Mouse (Mus musculus) forebrain, embryonic 13.5 days (tissue): ENCODE measurements around the gene Dkk3. TPM values are rescaled to one million over a fixed set of nuclear protein-coding genes. Genes with fewer than 3 reads are reported as not detected.

Experiments used
- ATAC-seq: fragments of 200-750 bp; cut with Nextera tagmentation; 2 replicates; pipeline ENCODE4 v1.8.0; 2017
- H3K27ac ChIP-seq: fragments of 300-500 bp; sonication (generic); 2 replicates; pipeline ENCODE4 v1.5.1; 2015; ENCODE audit warnings: inconsistent platforms, mild to moderate bottlenecking, moderate library complexity
- H3K27me3 ChIP-seq: fragments of 300-500 bp; sonication (generic); 2 replicates; pipeline ENCODE4 v1.6.1; 2015; ENCODE audit warnings: mild to moderate bottlenecking, inconsistent platforms
- H3K36me3 ChIP-seq: fragments of 300-500 bp; sonication (generic); 2 replicates; pipeline ENCODE4 v1.6.1; 2015; ENCODE audit warnings: mild to moderate bottlenecking, inconsistent platforms; ENCODE audit not compliant: poor library complexity, severe bottlenecking
- H3K4me1 ChIP-seq: fragments of 300-500 bp; sonication (generic); 2 replicates; pipeline ENCODE4 v1.6.1; 2015; ENCODE audit warnings: inconsistent platforms
- H3K4me2 ChIP-seq: fragments of 300-500 bp; sonication (generic); 2 replicates; pipeline ENCODE4 v1.6.1; 2015; ENCODE audit warnings: inconsistent platforms, mild to moderate bottlenecking, moderate library complexity
- H3K4me3 ChIP-seq: fragments of 300-500 bp; sonication (generic); 2 replicates; pipeline ENCODE4 v1.5.1; 2015; ENCODE audit warnings: mild to moderate bottlenecking, inconsistent platforms
- H3K9ac ChIP-seq: fragments of 300-500 bp; sonication (generic); 2 replicates; pipeline ENCODE4 v1.6.1; 2015; ENCODE audit warnings: mild to moderate bottlenecking, inconsistent platforms
- H3K9me3 ChIP-seq: fragments of 300-500 bp; sonication (generic); replicated peaks from 2 replicates; pipeline ENCODE4 v1.6.1; 2016; ENCODE audit warnings: inconsistent platforms
- WGBS: fragments of 180-500 bp; shearing (Covaris S2); methylation state at CpG from one replicate; pipeline ENCODE4 v1.1.7; 2015; 5-methylcytosine and 5-hydroxymethylcytosine counted together
- polyA plus RNA-seq: library from polyadenylated mRNA; unstranded; fragments of >200 nt; fragmentation: Nextera tagmentation; extraction: Ambion mirVana; gene quantifications from 2 replicates; pipeline ENCODE4 v1.2.1, GENCODE M21; 2015

Dkk3 gene
- polyA plus RNA-seq, 1 experiment from 2014 or later, result 16.0 TPM

GRCm38 (mm10) chr7:112140725-112141124 is 18.1 kb downstream of the Dkk3 start:
- H3K4me2 ChIP-seq, result no peak overlapping the region
- H3K4me1 ChIP-seq, result peaks cover 28% of the 10 kb centered on the region
- H3K9me3 ChIP-seq, result no peaks in the 10 kb centered on the region
- H3K27me3 ChIP-seq, result no peaks in the 10 kb centered on the region
- H3K4me3 ChIP-seq, result no peak overlapping the region
- no peak for ATAC-seq
- H3K27ac ChIP-seq, result no peak overlapping the region
- no peak overlapping the region for H3K9ac ChIP-seq
- WGBS, result 91% methylated on average over 2 of the region's 2 CpGs
- no peaks in the 10 kb centered on the region for H3K36me3 ChIP-seq

- no peak overlapping the region for H3K4me3 ChIP-seq
- no peak overlapping the region for H3K27ac ChIP-seq
- 81% methylated on average over 11 of the region's 11 CpGs for WGBS
- ATAC-seq, result no peak
- peaks cover 17% of the 10 kb centered on the region for H3K4me1 ChIP-seq
- H3K9ac ChIP-seq, result no peak overlapping the region
- H3K9me3 ChIP-seq, result no peaks in the 10 kb centered on the region
- H3K4me2 ChIP-seq, result no peak overlapping the region
- no peaks in the 10 kb centered on the region for H3K27me3 ChIP-seq
- H3K36me3 ChIP-seq, result no peaks in the 10 kb centered on the region
Measured at GRCm38 (mm10) chr7:112138509-112139405, 20.1 kb downstream of the Dkk3 start.

GRCm38 (mm10) chr7:112138168-112138508 is 20.7 kb downstream of the Dkk3 start:
- WGBS, result 86% methylated on average over 7 of the region's 7 CpGs

GRCm38 (mm10) chr7:112136537-112136936 is 22.3 kb downstream of the Dkk3 start:
- H3K9me3 ChIP-seq, result no peaks in the 10 kb centered on the region
- H3K4me3 ChIP-seq, result no peak overlapping the region
- H3K27me3 ChIP-seq, result no peaks in the 10 kb centered on the region
- no peaks in the 10 kb centered on the region for H3K36me3 ChIP-seq
- H3K4me1 ChIP-seq, result peaks cover 11% of the 10 kb centered on the region
- no peak for ATAC-seq
- no peak overlapping the region for H3K27ac ChIP-seq
- WGBS, result 81% methylated on average over 5 of the region's 5 CpGs
- H3K4me2 ChIP-seq, result no peak overlapping the region
- no peak overlapping the region for H3K9ac ChIP-seq

More at GRCm38 (mm10) chr7:112138168-112138508, 20.7 kb downstream of the Dkk3 start:
- no peak overlapping the region for H3K4me3 ChIP-seq
- no peak for ATAC-seq
- H3K4me2 ChIP-seq, result no peak overlapping the region
- no peaks in the 10 kb centered on the region for H3K27me3 ChIP-seq
- H3K36me3 ChIP-seq, result no peaks in the 10 kb centered on the region
- no peak overlapping the region for H3K9ac ChIP-seq
- H3K27ac ChIP-seq, result no peak overlapping the region
- H3K9me3 ChIP-seq, result no peaks in the 10 kb centered on the region
- H3K4me1 ChIP-seq, result peaks cover 11% of the 10 kb centered on the region

GRCm38 (mm10) chr7:112135161-112135560 is 23.7 kb downstream of the Dkk3 start:
- no peaks in the 10 kb centered on the region for H3K36me3 ChIP-seq
- no peak for ATAC-seq
- no peak overlapping the region for H3K4me3 ChIP-seq
- H3K4me1 ChIP-seq, result peaks cover 11% of the 10 kb centered on the region
- no peak overlapping the region for H3K9ac ChIP-seq
- no peak overlapping the region for H3K27ac ChIP-seq
- H3K4me2 ChIP-seq, result no peak overlapping the region
- no peaks in the 10 kb centered on the region for H3K27me3 ChIP-seq
- WGBS, result 96% methylated on average over 4 of the region's 4 CpGs
- H3K9me3 ChIP-seq, result no peaks in the 10 kb centered on the region

GRCm38 (mm10) chr7:112133277-112133676 is 25.6 kb downstream of the Dkk3 start:
- Histone ChIP-seq H3K4me3 (no peak overlapping the region), H3K4me1 (peaks cover 11% of the 10 kb centered on the region), H3K9me3 (no peaks in the 10 kb centered on the region), H3K27me3 (no peaks in the 10 kb centered on the region), H3K4me2 (no peak overlapping the region), H3K27ac (0 out of 2 replicates have a peak overlapping the region, but pooled peaks have one; percentile 17), H3K36me3 (no peaks in the 10 kb centered on the region), H3K9ac (no peak overlapping the region)
- ATAC-seq, result no peak
- WGBS, result 91% methylated on average over 5 of the region's 5 CpGs

GRCm38 (mm10) chr7:112132005-112132404 is 26.9 kb downstream of the Dkk3 start:
- Histone ChIP-seq H3K4me2 (no peak overlapping the region), H3K36me3 (no peaks in the 10 kb centered on the region), H3K4me1 (peaks cover 11% of the 10 kb centered on the region), H3K4me3 (no peak overlapping the region), H3K9me3 (no peaks in the 10 kb centered on the region), H3K27ac (peak overlapping the region; percentile 17), H3K9ac (no peak overlapping the region), H3K27me3 (no peaks in the 10 kb centered on the region)
- peak; percentile 73 for ATAC-seq
- WGBS, result 12% methylated on average over 6 of the region's 6 CpGs

- no peaks in the 10 kb centered on the region for H3K36me3 ChIP-seq
- no peaks in the 10 kb centered on the region for H3K9me3 ChIP-seq
- no peak overlapping the region for H3K27ac ChIP-seq
- no peak overlapping the region for H3K9ac ChIP-seq
- no peak for ATAC-seq
- H3K4me3 ChIP-seq, result no peak overlapping the region
- no peaks in the 10 kb centered on the region for H3K27me3 ChIP-seq
- H3K4me1 ChIP-seq, result peaks cover 11% of the 10 kb centered on the region
- H3K4me2 ChIP-seq, result no peak overlapping the region
- WGBS, result 99% methylated on average over 3 of the region's 3 CpGs
Measured at GRCm38 (mm10) chr7:112130660-112131059, 28.2 kb downstream of the Dkk3 start.

- H3K27ac ChIP-seq, result no peak overlapping the region
- no peak for ATAC-seq
Measured at GRCm38 (mm10) chr7:112129851-112130250, 29.0 kb downstream of the Dkk3 start.

GRCm38 (mm10) chr7:112128810-112129209 is 30.0 kb downstream of the Dkk3 start:
- Histone ChIP-seq H3K27ac (no peak overlapping the region), H3K9me3 (no peaks in the 10 kb centered on the region), H3K36me3 (no peaks in the 10 kb centered on the region), H3K4me1 (peaks cover 11% of the 10 kb centered on the region), H3K9ac (no peak overlapping the region), H3K4me2 (no peak overlapping the region), H3K27me3 (no peaks in the 10 kb centered on the region), H3K4me3 (no peak overlapping the region)
- no peak for ATAC-seq
- 72% methylated on average over 4 of the region's 4 CpGs for WGBS

More at GRCm38 (mm10) chr7:112129851-112130250, 29.0 kb downstream of the Dkk3 start:
- Histone ChIP-seq H3K4me1 (peaks cover 11% of the 10 kb centered on the region), H3K27me3 (no peaks in the 10 kb centered on the region), H3K4me2 (no peak overlapping the region), H3K4me3 (no peak overlapping the region), H3K9ac (no peak overlapping the region), H3K9me3 (no peaks in the 10 kb centered on the region), H3K36me3 (no peaks in the 10 kb centered on the region)
- 86% methylated on average over 6 of the region's 6 CpGs for WGBS

GRCm38 (mm10) chr7:112127954-112128353 is 30.9 kb downstream of the Dkk3 start:
- Histone ChIP-seq H3K27ac (no peak overlapping the region), H3K4me3 (no peak overlapping the region), H3K4me2 (no peak overlapping the region), H3K4me1 (peaks cover 11% of the 10 kb centered on the region), H3K9ac (no peak overlapping the region), H3K9me3 (no peaks in the 10 kb centered on the region), H3K27me3 (no peaks in the 10 kb centered on the region), H3K36me3 (no peaks in the 10 kb centered on the region)
- 83% methylated on average over 4 of the region's 4 CpGs for WGBS
- no peak for ATAC-seq

- Histone ChIP-seq H3K4me3 (no peak overlapping the region), H3K4me1 (peaks cover 4% of the 10 kb centered on the region; the same call in 1 of the 2 replicates), H3K9ac (no peak overlapping the region), H3K36me3 (no peaks in the 10 kb centered on the region), H3K4me2 (no peak overlapping the region), H3K9me3 (no peaks in the 10 kb centered on the region), H3K27me3 (no peaks in the 10 kb centered on the region), H3K27ac (no peak overlapping the region)
- WGBS, result 73% methylated on average over 5 of the region's 5 CpGs
- no peak for ATAC-seq
Measured at GRCm38 (mm10) chr7:112127085-112127637, 31.7 kb downstream of the Dkk3 start.
